Mouse (Mus musculus): ENCODE data around the gene Chmp4b. TPM values are rescaled to one million over a fixed set of nuclear protein-coding genes. Genes with fewer than 3 reads are reported as not detected.
A peak's percentile ranks its signal among the peaks of the same experiment; 100 is the strongest.

Chmp4b gene
- polyA plus RNA-seq, 1 experiment from 2014 or later, result 28.7 TPM

DNA sequence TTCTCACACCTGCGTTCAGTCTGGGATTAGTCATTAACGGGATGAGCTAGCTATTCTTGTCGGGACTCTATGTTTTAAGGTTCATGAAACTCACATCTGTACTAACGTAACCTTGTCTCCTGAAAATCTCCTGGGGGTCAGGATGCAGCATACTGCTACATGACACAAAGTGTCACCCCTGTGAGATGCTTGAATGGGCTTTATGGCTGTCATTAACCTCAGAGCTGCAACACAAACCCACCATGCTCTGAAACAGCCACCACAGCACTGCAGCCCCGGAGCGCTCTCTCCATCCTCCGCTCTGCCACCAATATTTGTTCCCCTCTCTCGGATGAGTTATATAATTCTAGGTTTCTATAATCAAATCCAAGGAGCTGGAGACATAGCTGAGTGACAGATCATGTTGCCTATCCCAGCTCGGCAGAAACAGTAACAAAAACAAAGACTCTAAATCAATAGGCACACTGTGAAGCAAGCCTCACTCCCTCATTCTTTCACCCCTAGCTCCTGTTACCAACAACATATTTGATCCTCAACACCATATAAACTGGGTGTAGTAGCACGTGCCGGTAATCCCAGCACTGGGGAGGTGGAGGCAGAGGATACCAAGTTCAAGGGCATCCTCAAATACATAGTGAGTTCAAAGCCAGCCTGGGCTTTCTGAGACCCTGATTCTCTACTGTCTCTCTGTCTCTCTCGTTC lies 67.5 kb downstream of the Chmp4b start:
- Histone ChIP-seq H3K4me2 (ENCODE audit: low read depth, low read length) (no peak overlapping the region), H3K36me3 (ENCODE audit: control insufficient read depth, insufficient read depth, low read length) (no peaks in the 10 kb centered on the region), H3K4me1 (ENCODE audit: control insufficient read depth, insufficient read depth, low read length) (no peaks in the 10 kb centered on the region), H3K4me3 (ENCODE audit: low read length) (no peak overlapping the region), H3K27me3 (replicated peaks; ENCODE audit: control insufficient read depth, insufficient read depth, low read length) (no peaks in the 10 kb centered on the region), H3K27ac (ENCODE audit: low read length) (no peak overlapping the region), H3K9ac (ENCODE audit: low read depth, low read length) (no peak overlapping the region), H3K9me3 (ENCODE audit: control insufficient read depth, low read length) (no peaks in the 10 kb centered on the region)
- ATAC-seq, result no peak
- 78% methylated on average over 12 of the region's 12 CpGs for WGBS

DNA sequence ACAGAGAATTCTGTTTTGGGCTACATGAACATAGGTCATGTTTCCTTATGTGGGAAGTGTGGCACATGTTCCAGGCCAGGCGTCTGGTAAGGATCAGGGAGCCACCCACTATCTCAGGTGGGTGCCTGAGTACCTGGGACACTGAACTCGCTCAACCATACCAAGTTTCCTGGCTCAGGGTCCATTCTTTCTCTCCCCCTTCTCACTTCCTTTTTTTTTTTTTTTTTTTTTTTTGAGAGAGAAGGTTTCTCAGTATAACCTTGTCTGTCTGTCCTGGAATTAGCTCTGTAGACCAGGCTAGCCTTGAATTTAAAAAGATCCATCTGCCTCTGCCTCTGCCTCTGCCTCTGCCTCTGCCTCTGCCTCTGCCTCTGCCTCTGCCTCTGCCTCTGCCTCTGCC lies 68.8 kb downstream of the Chmp4b start:
- Histone ChIP-seq H3K9me3 (ENCODE audit: control insufficient read depth, low read length) (no peaks in the 10 kb centered on the region), H3K4me1 (ENCODE audit: control insufficient read depth, insufficient read depth, low read length) (no peaks in the 10 kb centered on the region), H3K27me3 (replicated peaks; ENCODE audit: control insufficient read depth, insufficient read depth, low read length) (no peaks in the 10 kb centered on the region), H3K36me3 (ENCODE audit: control insufficient read depth, insufficient read depth, low read length) (no peaks in the 10 kb centered on the region), H3K4me3 (ENCODE audit: low read length) (no peak overlapping the region), H3K27ac (ENCODE audit: low read length) (no peak overlapping the region), H3K9ac (ENCODE audit: low read depth, low read length) (no peak overlapping the region), H3K4me2 (ENCODE audit: low read depth, low read length) (no peak overlapping the region)
- ATAC-seq, result no peak
- 83% methylated on average over 2 of the region's 2 CpGs for WGBS

DNA sequence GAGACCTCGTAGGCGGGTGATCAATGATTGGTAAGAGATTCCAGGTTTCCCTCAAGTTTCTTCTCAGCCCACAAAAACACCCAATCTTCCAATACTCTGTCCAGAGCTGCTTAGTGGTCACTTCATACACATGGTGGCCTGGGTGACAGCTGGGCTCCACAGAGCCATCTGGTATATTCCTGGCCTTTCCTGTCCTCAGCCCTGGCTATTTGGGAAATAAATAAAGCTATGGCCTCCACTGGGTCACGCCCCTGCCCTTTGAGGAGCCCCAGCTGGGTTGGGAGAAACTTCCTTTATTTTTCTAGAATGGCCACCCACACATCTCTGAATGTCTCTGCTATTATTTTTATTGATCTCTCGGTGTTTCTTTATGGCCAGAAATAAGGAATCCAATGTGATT lies 72.0 kb downstream of the Chmp4b start:
- Histone ChIP-seq H3K4me3 (ENCODE audit: low read length) (no peak overlapping the region), H3K36me3 (ENCODE audit: control insufficient read depth, insufficient read depth, low read length) (no peaks in the 10 kb centered on the region), H3K4me2 (ENCODE audit: low read depth, low read length) (no peak overlapping the region), H3K27me3 (replicated peaks; ENCODE audit: control insufficient read depth, insufficient read depth, low read length) (no peaks in the 10 kb centered on the region), H3K4me1 (ENCODE audit: control insufficient read depth, insufficient read depth, low read length) (no peaks in the 10 kb centered on the region), H3K27ac (ENCODE audit: low read length) (no peak overlapping the region), H3K9me3 (ENCODE audit: control insufficient read depth, low read length) (no peaks in the 10 kb centered on the region), H3K9ac (ENCODE audit: low read depth, low read length) (no peak overlapping the region)
- ATAC-seq, result no peak
- WGBS, result 76% methylated on average over 4 of the region's 4 CpGs

DNA sequence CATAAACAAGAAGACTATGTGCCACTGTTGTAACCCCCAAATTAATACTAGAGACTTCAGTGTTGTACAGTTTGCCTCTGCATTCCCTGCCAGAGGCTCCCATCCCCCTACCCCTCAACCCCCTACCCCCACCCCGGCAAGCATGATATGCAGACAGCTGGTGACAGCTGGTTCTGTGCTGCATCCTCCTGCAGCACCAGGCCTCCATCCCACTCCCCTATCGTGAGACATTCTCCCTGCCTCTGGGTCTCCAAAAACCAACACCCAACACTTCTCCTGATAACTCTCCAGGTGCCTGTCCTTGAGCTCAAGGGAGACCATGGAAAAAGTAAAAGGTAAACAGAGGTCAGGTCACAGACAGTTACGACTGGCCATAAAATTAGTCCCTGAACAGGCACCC lies 78.2 kb downstream of the Chmp4b start:
- WGBS, result 27% methylated on average over 3 of the region's 3 CpGs
- Histone ChIP-seq H3K27ac (ENCODE audit: low read length) (peak overlapping the region; percentile 65; the same call in 1 of the 2 replicates), H3K4me3 (ENCODE audit: low read length) (no peak overlapping the region)

DNA sequence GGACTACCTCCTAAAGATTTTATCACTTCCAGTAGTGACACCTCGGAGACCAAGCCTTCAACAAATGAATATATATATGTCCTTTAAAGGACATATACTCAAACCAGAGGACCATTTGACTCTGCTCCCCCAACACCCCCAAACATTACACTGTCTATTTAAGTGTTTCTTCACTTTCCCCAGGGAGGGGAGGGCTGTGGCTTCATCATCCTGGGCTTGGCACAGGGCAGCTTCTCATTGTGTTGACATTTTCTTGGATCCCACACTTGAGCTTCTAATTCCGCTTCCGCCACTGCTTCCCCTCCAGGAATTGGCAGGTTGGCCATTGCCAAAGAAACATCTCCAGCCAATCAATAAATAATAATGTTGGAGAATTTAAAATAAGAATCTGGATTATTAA lies 79.3 kb downstream of the Chmp4b start:
- Histone ChIP-seq H3K4me1 (ENCODE audit: control insufficient read depth, insufficient read depth, low read length) (peaks cover 10% of the 10 kb centered on the region; the same call in 1 of the 2 replicates), H3K27ac (ENCODE audit: low read length) (no peak overlapping the region), H3K4me2 (ENCODE audit: low read depth, low read length) (no peak overlapping the region), H3K9ac (ENCODE audit: low read depth, low read length) (no peak overlapping the region), H3K36me3 (ENCODE audit: control insufficient read depth, insufficient read depth, low read length) (no peaks in the 10 kb centered on the region), H3K9me3 (ENCODE audit: control insufficient read depth, low read length) (no peaks in the 10 kb centered on the region), H3K4me3 (ENCODE audit: low read length) (no peak overlapping the region), H3K27me3 (replicated peaks; ENCODE audit: control insufficient read depth, insufficient read depth, low read length) (no peaks in the 10 kb centered on the region)
- WGBS, result 74% methylated on average over 3 of the region's 3 CpGs
- ATAC-seq, result no peak

More for the DNA sequence above, 78.2 kb downstream of the Chmp4b start:
- 0 out of 2 replicates have a peak, but pooled peaks have one; percentile 33 for ATAC-seq
- no peak overlapping the region for H3K9ac ChIP-seq (ENCODE audit: low read depth, low read length)
- H3K4me2 ChIP-seq (ENCODE audit: low read depth, low read length), result no peak overlapping the region
- peaks cover 6% of the 10 kb centered on the region; the same call in 1 of the 2 replicates for H3K4me1 ChIP-seq (ENCODE audit: control insufficient read depth, insufficient read depth, low read length)
- no peaks in the 10 kb centered on the region for H3K36me3 ChIP-seq (ENCODE audit: control insufficient read depth, insufficient read depth, low read length)
- H3K27me3 ChIP-seq (replicated peaks; ENCODE audit: control insufficient read depth, insufficient read depth, low read length), result no peaks in the 10 kb centered on the region
- H3K9me3 ChIP-seq (ENCODE audit: control insufficient read depth, low read length), result no peaks in the 10 kb centered on the region

DNA sequence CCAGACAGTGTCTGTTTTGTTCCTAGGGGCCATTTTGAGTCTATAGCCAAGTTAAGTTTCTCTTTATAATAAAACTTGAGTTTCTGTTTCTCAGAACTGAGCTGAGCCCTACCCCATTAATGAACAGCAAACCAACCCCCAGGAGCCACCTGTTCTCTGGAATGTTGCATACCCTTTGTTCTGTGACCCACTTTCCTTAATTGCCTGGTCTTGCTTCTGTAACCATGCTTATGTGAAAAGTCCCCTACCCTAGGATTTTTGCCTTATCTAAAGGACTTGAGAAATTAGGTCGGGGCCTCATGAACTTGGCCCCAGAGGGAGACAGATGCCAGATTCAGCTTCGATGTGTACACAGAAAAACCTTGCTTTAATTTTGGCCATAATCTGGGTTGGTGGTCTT lies 80.4 kb downstream of the Chmp4b start:
- H3K27me3 ChIP-seq (replicated peaks; ENCODE audit: control insufficient read depth, insufficient read depth, low read length), result no peaks in the 10 kb centered on the region
- no peak overlapping the region for H3K9ac ChIP-seq (ENCODE audit: low read depth, low read length)
- no peak overlapping the region for H3K27ac ChIP-seq (ENCODE audit: low read length)
- no peak overlapping the region for H3K4me3 ChIP-seq (ENCODE audit: low read length)
- ATAC-seq, result no peak
- no peaks in the 10 kb centered on the region for H3K9me3 ChIP-seq (ENCODE audit: control insufficient read depth, low read length)
- H3K36me3 ChIP-seq (ENCODE audit: control insufficient read depth, insufficient read depth, low read length), result no peaks in the 10 kb centered on the region
- WGBS, result 43% methylated on average over 2 of the region's 2 CpGs
- H3K4me1 ChIP-seq (ENCODE audit: control insufficient read depth, insufficient read depth, low read length), result peaks cover 10% of the 10 kb centered on the region; the same call in 1 of the 2 replicates
- no peak overlapping the region for H3K4me2 ChIP-seq (ENCODE audit: low read depth, low read length)

DNA sequence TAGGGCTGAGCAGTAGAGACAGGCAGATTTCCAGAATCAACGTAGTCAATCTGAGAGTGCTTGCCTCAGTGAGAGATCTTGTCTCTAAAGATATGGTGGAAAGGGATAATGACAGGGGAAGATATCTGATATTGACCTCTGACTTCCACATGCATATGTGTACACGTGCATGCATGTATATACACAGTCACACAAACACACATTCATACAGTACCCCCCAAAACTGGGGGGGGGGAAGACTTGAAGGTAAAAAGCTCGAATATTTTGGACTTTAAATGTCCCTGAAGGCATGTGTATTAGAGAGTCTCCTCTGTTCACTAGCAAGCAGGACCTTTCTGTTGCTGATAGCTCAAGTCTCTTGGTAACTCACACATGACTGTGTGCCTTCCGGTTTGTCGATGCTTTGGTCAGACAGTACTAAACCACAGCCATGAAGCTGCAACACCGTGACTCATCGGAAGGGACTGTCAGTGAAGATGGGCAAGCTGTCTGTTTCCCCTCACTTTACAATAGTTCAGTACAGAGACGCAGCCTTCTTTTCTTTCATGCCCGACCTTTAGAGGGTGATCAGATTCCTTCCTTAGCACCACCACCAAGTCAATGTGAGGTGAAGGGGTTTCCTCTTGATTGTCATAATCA lies 81.1 kb downstream of the Chmp4b start:
- Histone ChIP-seq H3K27me3 (replicated peaks; ENCODE audit: control insufficient read depth, insufficient read depth, low read length) (no peaks in the 10 kb centered on the region), H3K36me3 (ENCODE audit: control insufficient read depth, insufficient read depth, low read length) (no peaks in the 10 kb centered on the region), H3K4me3 (ENCODE audit: low read length) (no peak overlapping the region), H3K27ac (ENCODE audit: low read length) (no peak overlapping the region), H3K9ac (ENCODE audit: low read depth, low read length) (no peak overlapping the region), H3K4me2 (ENCODE audit: low read depth, low read length) (no peak overlapping the region), H3K4me1 (ENCODE audit: control insufficient read depth, insufficient read depth, low read length) (peaks cover 10% of the 10 kb centered on the region; the same call in 1 of the 2 replicates), H3K9me3 (ENCODE audit: control insufficient read depth, low read length) (no peaks in the 10 kb centered on the region)
- ATAC-seq, result no peak
- 78% methylated on average over 9 of the region's 9 CpGs for WGBS

DNA sequence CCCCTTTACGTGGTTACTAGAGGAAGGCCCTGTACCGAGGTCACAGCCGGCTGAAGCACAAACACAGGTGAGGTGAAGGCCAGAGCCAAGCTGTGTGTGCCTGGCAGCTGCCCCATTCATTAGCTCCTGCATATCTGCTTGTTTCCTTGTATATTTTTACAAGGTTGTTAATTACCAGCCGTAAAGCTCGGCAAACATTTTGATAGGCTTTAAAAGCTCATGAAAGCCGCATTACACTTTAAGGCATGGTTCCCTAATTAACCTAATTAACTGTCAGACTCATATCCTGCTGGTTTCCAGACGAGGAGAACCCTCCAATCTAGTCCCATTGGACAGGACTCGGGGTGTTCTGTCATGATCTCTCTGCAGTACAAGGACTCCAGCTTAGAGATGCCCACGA lies 83.5 kb downstream of the Chmp4b start:
- Histone ChIP-seq H3K4me1 (ENCODE audit: control insufficient read depth, insufficient read depth, low read length) (peaks cover 10% of the 10 kb centered on the region; the same call in 1 of the 2 replicates), H3K27ac (ENCODE audit: low read length) (no peak overlapping the region), H3K9me3 (ENCODE audit: control insufficient read depth, low read length) (no peaks in the 10 kb centered on the region), H3K36me3 (ENCODE audit: control insufficient read depth, insufficient read depth, low read length) (no peaks in the 10 kb centered on the region), H3K4me3 (ENCODE audit: low read length) (no peak overlapping the region), H3K4me2 (ENCODE audit: low read depth, low read length) (no peak overlapping the region), H3K27me3 (replicated peaks; ENCODE audit: control insufficient read depth, insufficient read depth, low read length) (no peaks in the 10 kb centered on the region), H3K9ac (ENCODE audit: low read depth, low read length) (no peak overlapping the region)
- ATAC-seq, result no peak
- 55% methylated on average over 9 of the region's 9 CpGs for WGBS

DNA sequence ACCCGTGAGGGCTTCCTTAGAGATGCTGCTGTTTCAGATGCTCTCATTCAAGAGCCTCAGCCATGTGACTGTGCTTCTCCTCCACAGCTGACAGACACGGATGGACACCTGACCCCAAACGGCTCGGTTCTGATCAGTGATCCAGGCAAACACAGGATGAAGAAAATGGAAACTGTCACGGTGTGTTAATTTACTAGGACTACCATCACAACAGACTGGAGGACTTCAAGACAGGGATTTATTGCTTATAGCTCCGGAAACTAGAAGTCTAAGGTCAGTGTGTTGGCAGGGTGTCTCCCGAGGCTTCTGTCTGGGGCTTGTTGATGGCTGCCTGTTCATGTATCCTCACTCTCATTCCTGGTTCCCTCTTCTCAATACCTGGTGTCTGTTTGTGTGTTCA lies 83.9 kb downstream of the Chmp4b start:
- no peak for ATAC-seq
- Histone ChIP-seq H3K9me3 (ENCODE audit: control insufficient read depth, low read length) (no peaks in the 10 kb centered on the region), H3K27ac (ENCODE audit: low read length) (no peak overlapping the region), H3K4me2 (ENCODE audit: low read depth, low read length) (no peak overlapping the region), H3K9ac (ENCODE audit: low read depth, low read length) (no peak overlapping the region), H3K27me3 (replicated peaks; ENCODE audit: control insufficient read depth, insufficient read depth, low read length) (no peaks in the 10 kb centered on the region), H3K4me3 (ENCODE audit: low read length) (no peak overlapping the region), H3K36me3 (ENCODE audit: control insufficient read depth, insufficient read depth, low read length) (no peaks in the 10 kb centered on the region), H3K4me1 (ENCODE audit: control insufficient read depth, insufficient read depth, low read length) (peaks cover 10% of the 10 kb centered on the region; the same call in 1 of the 2 replicates)
- 41% methylated on average over 7 of the region's 7 CpGs for WGBS
